Mouse (Mus musculus): ENCODE measurements around the gene 2900026A02Rik. TPM values are rescaled to one million over a fixed set of nuclear protein-coding genes. Genes with fewer than 3 reads are reported as not detected.

2900026A02Rik gene
- polyA plus RNA-seq, 1 experiment, result 29.0 TPM

DNA sequence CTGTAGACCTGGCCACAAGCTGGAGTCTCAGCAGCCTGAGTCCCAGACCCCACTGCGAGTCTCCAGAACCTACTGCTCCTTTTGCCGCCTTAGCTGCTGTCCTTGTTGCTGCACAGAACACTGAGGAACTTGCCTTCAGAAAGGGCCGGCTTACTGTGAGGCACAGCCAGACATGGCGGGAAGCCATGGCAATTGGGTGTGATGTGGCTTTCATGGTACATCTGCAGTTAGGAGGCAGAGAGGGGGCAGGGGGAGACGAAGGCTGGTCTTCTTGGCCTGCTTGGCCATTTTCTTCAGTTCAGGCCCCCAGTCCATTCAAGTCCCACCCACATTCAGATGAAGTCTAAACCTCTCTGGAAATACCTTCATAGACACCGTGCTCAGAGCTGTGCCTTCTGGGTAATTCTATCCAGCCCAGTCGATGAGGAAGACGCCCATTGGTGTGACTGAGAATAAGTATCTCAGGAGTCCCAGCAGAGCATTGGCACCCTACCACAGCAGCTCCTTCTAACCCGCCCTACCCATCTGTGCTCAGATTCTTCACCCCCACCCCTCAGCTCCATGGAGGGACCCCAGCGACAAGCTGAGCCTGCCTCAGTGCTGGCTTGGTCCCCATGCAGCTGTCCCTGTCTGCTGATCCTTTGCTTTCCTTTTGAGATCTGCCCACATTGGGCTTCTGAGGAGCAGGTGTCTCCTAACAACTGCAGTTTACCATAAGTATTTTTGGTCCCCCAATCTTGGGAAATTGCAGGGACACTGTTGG is 175.3 kb downstream of the 2900026A02Rik start:
- TF ChIP-seq CTCF (IDR thresholded peaks at IDR 0.05; ENCODE audit: borderline replicate concordance, insufficient read depth, low read length), result no peak
- TF ChIP-seq POLR2A (IDR thresholded peaks at IDR 0.05; ENCODE audit: low read depth, low read length), result no peak

DNA sequence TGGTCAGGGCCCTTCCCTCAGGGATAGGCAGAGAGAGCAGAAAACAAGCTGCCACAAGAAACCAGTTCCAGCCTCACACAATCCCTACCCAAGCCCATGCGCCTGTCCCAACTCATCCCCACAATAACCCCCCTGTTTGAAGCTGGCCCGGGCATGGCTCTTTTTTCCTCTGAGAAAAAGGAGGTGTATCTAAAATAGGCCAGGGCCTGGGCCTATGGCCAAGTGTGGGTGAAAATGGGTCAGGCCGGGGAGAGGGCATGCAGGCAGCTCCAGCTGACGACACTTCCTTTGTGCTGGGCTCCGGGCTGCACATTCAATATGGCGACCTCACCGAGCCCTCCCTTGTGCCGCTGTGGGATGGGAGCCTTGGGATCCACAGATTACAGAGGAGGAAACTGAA is 177.5 kb downstream of the 2900026A02Rik start:
- Histone ChIP-seq H3K27ac (ENCODE audit: insufficient read depth, low read length) (no peak overlapping the region), H3K4me1 (ENCODE audit: control insufficient read depth, insufficient read depth, low read length) (no peaks in the 10 kb centered on the region), H3K4me3 (ENCODE audit: insufficient read depth, low read length) (no peak overlapping the region)
- no peak for TF ChIP-seq CTCF (IDR thresholded peaks at IDR 0.05; ENCODE audit: borderline replicate concordance, insufficient read depth, low read length)
- TF ChIP-seq POLR2A (IDR thresholded peaks at IDR 0.05; ENCODE audit: low read depth, low read length), result no peak

More for the DNA sequence above, 175.3 kb downstream of the 2900026A02Rik start:
- H3K27ac ChIP-seq (ENCODE audit: insufficient read depth, low read length), result no peak overlapping the region
- no peak overlapping the region for H3K4me3 ChIP-seq (ENCODE audit: insufficient read depth, low read length)
- no peaks in the 10 kb centered on the region for H3K4me1 ChIP-seq (ENCODE audit: control insufficient read depth, insufficient read depth, low read length)

- no peaks in the 10 kb centered on the region for H3K4me1 ChIP-seq (ENCODE audit: control insufficient read depth, insufficient read depth, low read length)
- H3K27ac ChIP-seq (ENCODE audit: insufficient read depth, low read length), result no peak overlapping the region
- TF ChIP-seq CTCF (IDR thresholded peaks at IDR 0.05; ENCODE audit: borderline replicate concordance, insufficient read depth, low read length), result no peak
- no peak overlapping the region for H3K4me3 ChIP-seq (ENCODE audit: insufficient read depth, low read length)
These were observed 179.4 kb downstream of the 2900026A02Rik start for GRCm38 (mm10) chr5:113041567-113042071.

GRCm38 (mm10) chr5:113040776-113041175 is 180.3 kb downstream of the 2900026A02Rik start:
- Histone ChIP-seq H3K27ac (ENCODE audit: insufficient read depth, low read length) (no peak overlapping the region), H3K4me1 (ENCODE audit: control insufficient read depth, insufficient read depth, low read length) (no peaks in the 10 kb centered on the region), H3K4me3 (ENCODE audit: insufficient read depth, low read length) (no peak overlapping the region)
- TF ChIP-seq CTCF (IDR thresholded peaks at IDR 0.05; ENCODE audit: borderline replicate concordance, insufficient read depth, low read length) (no peak), POLR2A (IDR thresholded peaks at IDR 0.05; ENCODE audit: low read depth, low read length) (no peak)

DNA sequence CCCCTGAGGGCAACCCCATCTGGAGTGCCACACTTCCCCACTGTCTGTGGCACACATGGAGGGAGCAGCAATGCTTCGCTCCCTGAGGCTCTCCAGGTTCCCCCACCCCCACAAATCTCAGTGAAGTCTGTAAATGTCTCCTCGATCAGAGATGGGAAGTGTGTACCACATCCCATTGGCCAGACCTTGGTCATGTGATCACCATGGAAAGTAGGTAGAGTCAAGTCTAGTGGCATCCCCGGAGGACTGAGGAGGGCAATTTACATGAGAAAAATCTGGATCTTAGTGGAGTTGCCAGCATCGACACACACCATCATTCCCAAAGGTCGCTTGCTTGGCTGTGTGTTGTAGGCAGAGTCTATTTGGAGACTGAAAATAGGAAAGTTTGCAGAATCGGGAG is 182.4 kb downstream of the 2900026A02Rik start:
- Histone ChIP-seq H3K4me1 (ENCODE audit: control insufficient read depth, insufficient read depth, low read length) (no peaks in the 10 kb centered on the region), H3K4me3 (ENCODE audit: insufficient read depth, low read length) (no peak overlapping the region), H3K27ac (ENCODE audit: insufficient read depth, low read length) (no peak overlapping the region)
- no peak for TF ChIP-seq POLR2A (IDR thresholded peaks at IDR 0.05; ENCODE audit: low read depth, low read length)
- TF ChIP-seq CTCF (IDR thresholded peaks at IDR 0.05; ENCODE audit: borderline replicate concordance, insufficient read depth, low read length), result no peak

Other genes with a start within 250 kb of the 2900026A02Rik start
- 0.35 and 0.74 TPM in 2 replicates for gene Grk3, start 205.4 kb downstream of the 2900026A02Rik start, polyA plus RNA-seq (2011; ENCODE audit: insufficient read length, low read depth, missing spikeins)
- not detected in 2 replicates for gene Crybb2, start 151.1 kb downstream of the 2900026A02Rik start, polyA plus RNA-seq (2011; ENCODE audit: insufficient read length, low read depth, missing spikeins)
- gene Crybb3, start 139.7 kb downstream of the 2900026A02Rik start, polyA plus RNA-seq (2011; ENCODE audit: insufficient read length, low read depth, missing spikeins), result 1.3 TPM in 1 of 2 replicates, not detected in the other
- not detected in 2 replicates for gene Tmem211, start 5.7 kb upstream of the 2900026A02Rik start, polyA plus RNA-seq (2011; ENCODE audit: insufficient read length, low read depth, missing spikeins)
- gene Sgsm1, start 89.5 kb upstream of the 2900026A02Rik start, polyA plus RNA-seq (2011; ENCODE audit: insufficient read length, low read depth, missing spikeins), result 1.1 and 1.9 TPM in 2 replicates
- not detected in 2 replicates for gene Aym1, start 136.1 kb upstream of the 2900026A02Rik start, polyA plus RNA-seq (2011; ENCODE audit: insufficient read length, low read depth, missing spikeins)